Mouse (Mus musculus): Measurements from ENCODE around the gene Hist1h4f. TPM values are rescaled to one million over a fixed set of nuclear protein-coding genes. Genes with fewer than 3 reads are reported as not detected.

Hist1h4f gene
- polyA plus RNA-seq, 1 experiment from 2014 or later = 1.4 TPM

- Histone ChIP-seq H3K36me3 (no peaks in the 10 kb centered on the region), H3K4me3 (no peak overlapping the region), H3K9me3 (replicated peaks) (no peaks in the 10 kb centered on the region), H3K27me3 (no peaks in the 10 kb centered on the region), H3K4me1 (peaks cover 4% of the 10 kb centered on the region), H3K9ac (no peak overlapping the region), H3K4me2 (replicated peaks) (no peak overlapping the region), H3K27ac (no peak overlapping the region)
- 48% methylated on average over 5 of the region's 5 CpGs for WGBS
- ATAC-seq (ENCODE audit: low FRiP score) = no peak
Observed at GRCm38 (mm10) chr13:23523976-23524375, 27.5 kb downstream of the Hist1h4f start.

GRCm38 (mm10) chr13:23521703-23522102 is 29.7 kb downstream of the Hist1h4f start:
- H3K27ac ChIP-seq = no peak overlapping the region
- no peak overlapping the region for H3K9ac ChIP-seq
- no peaks in the 10 kb centered on the region for H3K9me3 ChIP-seq (replicated peaks)
- no peaks in the 10 kb centered on the region for H3K36me3 ChIP-seq
- H3K4me2 ChIP-seq (replicated peaks) = peak overlapping the region; percentile 19; the same call in 1 of the 2 replicates
- H3K4me3 ChIP-seq = no peak overlapping the region
- H3K4me1 ChIP-seq = peaks cover 4% of the 10 kb centered on the region
- 3% methylated on average over 14 of the region's 14 CpGs for WGBS
- no peaks in the 10 kb centered on the region for H3K27me3 ChIP-seq
- no peak for ATAC-seq (ENCODE audit: low FRiP score)

GRCm38 (mm10) chr13:23519416-23519815 is 32.0 kb downstream of the Hist1h4f start:
- Histone ChIP-seq H3K4me3 (peak overlapping the region; percentile 35), H3K4me1 (peaks cover 3% of the 10 kb centered on the region; the same call in 1 of the 2 replicates), H3K4me2 (replicated peaks) (peak overlapping the region; percentile 68), H3K9ac (no peak overlapping the region), H3K27ac (peak overlapping the region; percentile 35; the same call in 1 of the 2 replicates), H3K9me3 (replicated peaks) (no peaks in the 10 kb centered on the region), H3K36me3 (no peaks in the 10 kb centered on the region), H3K27me3 (no peaks in the 10 kb centered on the region)
- ATAC-seq (ENCODE audit: low FRiP score) = no peak
- under 1% methylated on average over 10 of the region's 10 CpGs for WGBS

- 0% methylated on average over 6 of the region's 6 CpGs for WGBS
- no peaks in the 10 kb centered on the region for H3K27me3 ChIP-seq
- no peaks in the 10 kb centered on the region for H3K36me3 ChIP-seq
- peak; percentile 49; the same call in 1 of the 2 replicates for ATAC-seq (ENCODE audit: low FRiP score)
- peaks cover 3% of the 10 kb centered on the region; the same call in 1 of the 2 replicates for H3K4me1 ChIP-seq
- no peak overlapping the region for H3K9ac ChIP-seq
- peak overlapping the region; percentile 35; the same call in 1 of the 2 replicates for H3K27ac ChIP-seq
- H3K4me3 ChIP-seq = peak overlapping the region; percentile 35
- peak overlapping the region; percentile 68 for H3K4me2 ChIP-seq (replicated peaks)
- H3K9me3 ChIP-seq (replicated peaks) = no peaks in the 10 kb centered on the region
Observed at GRCm38 (mm10) chr13:23518885-23519284, 32.6 kb downstream of the Hist1h4f start.

- Histone ChIP-seq H3K4me1 (peaks cover 3% of the 10 kb centered on the region; the same call in 1 of the 2 replicates), H3K9me3 (replicated peaks) (no peaks in the 10 kb centered on the region), H3K27me3 (no peaks in the 10 kb centered on the region), H3K4me3 (peak overlapping the region; percentile 41), H3K36me3 (no peaks in the 10 kb centered on the region), H3K4me2 (replicated peaks) (peak overlapping the region; percentile 68), H3K27ac (no peak overlapping the region), H3K9ac (no peak overlapping the region)
- 1% methylated on average over 6 of the region's 6 CpGs for WGBS
- 0 out of 2 replicates have a peak, but pooled peaks have one; percentile 8 for ATAC-seq (ENCODE audit: low FRiP score)
Observed at GRCm38 (mm10) chr13:23518295-23518603, 33.2 kb downstream of the Hist1h4f start.

GRCm38 (mm10) chr13:23517603-23518294 is 33.7 kb downstream of the Hist1h4f start:
- Histone ChIP-seq H3K36me3 (no peaks in the 10 kb centered on the region), H3K27me3 (no peaks in the 10 kb centered on the region), H3K9ac (no peak overlapping the region), H3K4me1 (peaks cover 3% of the 10 kb centered on the region; the same call in 1 of the 2 replicates), H3K9me3 (replicated peaks) (no peaks in the 10 kb centered on the region), H3K4me2 (replicated peaks) (peak overlapping the region; percentile 68), H3K27ac (no peak overlapping the region), H3K4me3 (peak overlapping the region; percentile 41)
- under 1% methylated on average over 27 of the region's 27 CpGs for WGBS
- ATAC-seq (ENCODE audit: low FRiP score) = peak; percentile 85

- WGBS = under 1% methylated on average over 19 of the region's 19 CpGs
- Histone ChIP-seq H3K36me3 (no peaks in the 10 kb centered on the region), H3K4me2 (replicated peaks) (peak overlapping the region; percentile 68), H3K27ac (no peak overlapping the region), H3K27me3 (no peaks in the 10 kb centered on the region), H3K9ac (0 out of 2 replicates have a peak overlapping the region, but pooled peaks have one; percentile 18), H3K9me3 (replicated peaks) (no peaks in the 10 kb centered on the region), H3K4me1 (peaks cover 3% of the 10 kb centered on the region; the same call in 1 of the 2 replicates), H3K4me3 (peak overlapping the region; percentile 41)
- peak; percentile 67 for ATAC-seq (ENCODE audit: low FRiP score)
Observed at GRCm38 (mm10) chr13:23516822-23517602, 34.4 kb downstream of the Hist1h4f start.

- ATAC-seq (ENCODE audit: low FRiP score) = no peak
- no peaks in the 10 kb centered on the region for H3K9me3 ChIP-seq (replicated peaks)
- H3K27me3 ChIP-seq = no peaks in the 10 kb centered on the region
- peak overlapping the region; percentile 68 for H3K4me2 ChIP-seq (replicated peaks)
- no peaks in the 10 kb centered on the region for H3K36me3 ChIP-seq
- peak overlapping the region; percentile 31 for H3K4me3 ChIP-seq
- no peak overlapping the region for H3K27ac ChIP-seq
- H3K9ac ChIP-seq = peak overlapping the region; percentile 39; the same call in 1 of the 2 replicates
- WGBS = 52% methylated on average over 15 of the region's 15 CpGs
- H3K4me1 ChIP-seq = peaks cover 3% of the 10 kb centered on the region; the same call in 1 of the 2 replicates
Observed at GRCm38 (mm10) chr13:23515826-23516620, 35.4 kb downstream of the Hist1h4f start.

GRCm38 (mm10) chr13:23515281-23515680 is 36.2 kb downstream of the Hist1h4f start:
- no peak overlapping the region for H3K9ac ChIP-seq
- H3K36me3 ChIP-seq = no peaks in the 10 kb centered on the region
- H3K4me3 ChIP-seq = no peak overlapping the region
- no peak overlapping the region for H3K4me2 ChIP-seq (replicated peaks)
- no peaks in the 10 kb centered on the region for H3K9me3 ChIP-seq (replicated peaks)
- no peak overlapping the region for H3K27ac ChIP-seq
- ATAC-seq (ENCODE audit: low FRiP score) = no peak
- peaks cover 3% of the 10 kb centered on the region; the same call in 1 of the 2 replicates for H3K4me1 ChIP-seq
- WGBS = 75% methylated on average over 5 of the region's 5 CpGs
- H3K27me3 ChIP-seq = no peaks in the 10 kb centered on the region

- no peaks in the 10 kb centered on the region for H3K27me3 ChIP-seq
- no peak overlapping the region for H3K27ac ChIP-seq
- no peak for ATAC-seq (ENCODE audit: low FRiP score)
- H3K4me2 ChIP-seq (replicated peaks) = no peak overlapping the region
- 0 out of 2 replicates have a peak, but pooled peaks cover 3% of the 10 kb centered on the region for H3K4me1 ChIP-seq
- no peak overlapping the region for H3K9ac ChIP-seq
- H3K9me3 ChIP-seq (replicated peaks) = no peaks in the 10 kb centered on the region
- no peak overlapping the region for H3K4me3 ChIP-seq
- 84% methylated on average over 1 of the region's 1 CpGs for WGBS
- H3K36me3 ChIP-seq = no peaks in the 10 kb centered on the region
Observed at GRCm38 (mm10) chr13:23513517-23513916, 37.9 kb downstream of the Hist1h4f start.

GRCm38 (mm10) chr13:23510127-23510526 is 41.3 kb downstream of the Hist1h4f start:
- H3K27me3 ChIP-seq = no peaks in the 10 kb centered on the region
- H3K36me3 ChIP-seq = no peaks in the 10 kb centered on the region
- no peak overlapping the region for H3K27ac ChIP-seq
- H3K4me1 ChIP-seq = peaks cover 6% of the 10 kb centered on the region; the same call in 1 of the 2 replicates
- H3K9me3 ChIP-seq (replicated peaks) = no peaks in the 10 kb centered on the region
- 30% methylated on average over 1 of the region's 1 CpGs for WGBS
- ATAC-seq (ENCODE audit: low FRiP score) = no peak
- no peak overlapping the region for H3K9ac ChIP-seq
- no peak overlapping the region for H3K4me2 ChIP-seq (replicated peaks)
- H3K4me3 ChIP-seq = no peak overlapping the region

Data from hindbrain, embryonic 12.5 days (tissue).